Mouse (Mus musculus) v-Abl transformed pro-B cells (cell line): Measurements from ENCODE around the gene Plppr3.

Source experiments
- in situ Hi-C, 2 experiments: fragments of 400-800 bp; cut with MboI; formaldehyde crosslinking; loops; one replicate each; pipeline ENCODE4 v1.15.1; 2025; ENCODE audit not compliant: unreplicated experiment in 2 of 2

The Plppr3 gene

DNA sequence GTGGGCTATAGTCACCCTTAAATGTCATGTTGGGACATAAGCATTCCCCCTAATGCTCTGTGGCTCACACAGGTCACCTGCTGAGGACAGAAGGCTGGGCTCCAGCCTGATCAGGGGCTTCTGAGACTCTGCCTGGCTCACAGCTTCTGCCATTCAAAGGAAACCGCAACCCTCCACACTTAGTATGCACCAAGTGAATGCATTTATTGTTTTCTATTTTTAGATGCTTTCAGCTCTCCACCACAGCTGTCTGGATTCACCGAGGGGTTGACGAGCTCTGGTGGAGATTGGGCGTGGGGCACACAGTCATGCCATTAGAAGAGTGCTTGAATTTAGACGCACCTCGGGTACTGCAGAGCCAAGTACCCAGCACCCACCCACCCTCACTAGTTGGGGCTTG lies 1.1 kb downstream of the Plppr3 start:
- in situ Hi-C loops = no loop called here

- in situ Hi-C loops = no loop called here
These were observed 1.6 kb downstream of the Plppr3 start for GRCm38 (mm10) chr10:79872862-79873261.

DNA sequence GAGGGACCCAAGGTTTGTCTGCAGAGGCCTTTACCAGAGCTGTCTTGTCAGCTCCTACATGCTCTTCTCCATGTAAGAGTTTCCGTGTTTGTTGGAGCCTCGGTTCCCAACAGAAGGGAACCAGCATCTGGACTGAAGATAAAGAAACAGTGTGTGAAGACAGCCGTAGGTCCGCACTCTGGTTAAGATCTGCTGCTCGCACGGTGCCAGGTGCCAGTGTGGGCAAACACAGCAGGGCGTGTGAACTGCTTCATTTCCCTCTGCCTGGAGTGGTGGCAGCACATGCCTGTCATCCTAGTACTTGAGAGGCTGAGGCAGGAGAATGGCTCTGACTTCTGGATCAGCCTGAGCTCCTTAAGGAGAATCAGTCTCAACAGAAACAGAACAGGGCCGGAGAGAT lies 2.6 kb downstream of the Plppr3 start:
- in situ Hi-C loops = no loop called here

GRCm38 (mm10) chr10:79866601-79867000 lies 7.8 kb downstream of the Plppr3 start:
- in situ Hi-C loops = no loop called here

- in situ Hi-C loops = no loop called here
These were observed 8.6 kb downstream of the Plppr3 start for GRCm38 (mm10) chr10:79865801-79866295.

DNA sequence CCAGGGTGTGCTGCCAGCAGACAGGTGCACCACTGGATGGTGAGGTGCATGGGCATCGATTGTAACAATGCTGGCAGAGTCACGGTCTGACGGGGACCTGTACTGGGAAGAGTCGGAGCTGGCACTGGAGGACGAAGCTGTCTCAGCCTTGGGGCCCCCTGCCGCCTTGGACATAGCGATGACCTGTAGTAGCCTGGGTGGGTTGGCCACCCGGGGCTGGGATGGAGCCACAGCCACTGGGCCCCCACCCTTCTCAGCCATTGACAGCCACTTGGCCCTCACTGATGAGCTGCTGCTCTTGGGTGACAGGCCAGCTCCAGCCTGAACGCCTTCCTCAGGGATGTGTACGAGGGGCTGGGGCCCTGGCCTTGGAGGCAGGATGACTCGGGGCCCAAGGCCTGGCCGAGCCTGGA lies 9.2 kb downstream of the Plppr3 start:
- in situ Hi-C loops = no loop called here

- in situ Hi-C loops = no loop called here
These were observed 9.9 kb downstream of the Plppr3 start for GRCm38 (mm10) chr10:79864351-79865188.

GRCm38 (mm10) chr10:79862925-79863324 lies 11.5 kb downstream of the Plppr3 start:
- in situ Hi-C loops = no loop called here

- in situ Hi-C loops = no loop called here
These were observed 12.2 kb downstream of the Plppr3 start for GRCm38 (mm10) chr10:79862049-79862788.

- in situ Hi-C loops = no loop called here
These were observed 13.0 kb downstream of the Plppr3 start for GRCm38 (mm10) chr10:79861230-79862048.

GRCm38 (mm10) chr10:79860079-79860911 lies 14.1 kb downstream of the Plppr3 start:
- in situ Hi-C loops = no loop called here

DNA sequence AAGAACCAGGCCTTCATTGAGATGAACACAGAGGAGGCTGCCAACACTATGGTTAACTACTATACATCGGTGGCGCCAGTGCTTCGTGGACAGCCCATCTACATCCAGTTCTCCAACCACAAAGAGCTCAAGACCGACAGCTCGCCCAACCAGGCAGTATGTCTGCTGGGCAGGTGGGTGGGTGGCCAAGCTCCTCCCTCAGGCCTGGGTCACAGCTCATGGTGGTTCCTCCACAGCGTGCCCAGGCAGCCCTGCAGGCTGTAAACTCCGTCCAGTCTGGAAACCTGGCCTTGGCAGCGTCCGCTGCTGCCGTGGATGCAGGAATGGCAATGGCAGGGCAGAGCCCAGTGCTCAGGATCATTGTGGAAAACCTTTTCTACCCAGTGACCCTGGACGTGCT lies 15.3 kb downstream of the Plppr3 start:
- in situ Hi-C loops = loop anchor here in 1 of 2 experiments (10.0 kb wide), 1 partner anchor 286 kb away; the partner anchor contains the start of genes Cbarp and Midn

DNA sequence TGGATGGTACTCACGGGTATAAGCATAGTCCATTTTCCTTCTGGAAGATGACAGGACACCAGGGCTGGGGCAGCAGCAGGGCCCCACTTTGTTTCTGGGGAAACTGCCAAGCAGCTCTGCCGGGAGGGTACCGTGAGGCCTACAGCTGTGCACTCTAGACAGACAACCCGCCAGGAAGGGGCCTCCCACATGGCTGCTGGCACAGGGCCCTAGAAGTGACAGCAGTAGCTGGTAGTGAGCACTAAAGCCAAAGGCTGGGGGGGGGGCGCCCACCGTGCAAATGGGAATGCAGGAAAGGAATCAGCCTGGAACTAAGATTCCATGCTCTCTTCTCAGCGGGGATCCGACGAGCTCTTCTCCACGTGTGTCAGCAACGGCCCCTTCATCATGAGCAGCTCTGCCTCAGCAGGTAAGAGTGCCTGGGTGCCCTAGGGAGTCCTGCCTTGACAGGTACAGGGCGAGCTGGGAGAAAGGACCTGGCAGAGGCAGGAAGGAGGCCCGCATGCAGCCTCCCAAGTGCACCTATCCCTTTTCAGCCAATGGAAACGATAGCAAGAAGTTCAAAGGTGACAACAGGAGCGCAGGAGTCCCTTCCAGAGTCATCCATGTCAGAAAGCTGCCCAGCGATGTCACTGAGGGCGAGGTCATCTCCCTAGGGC lies 15.9 kb downstream of the Plppr3 start:
- in situ Hi-C loops = loop anchor here in 1 of 2 experiments (10.0 kb wide), 1 partner anchor 286 kb away; the partner anchor contains the start of genes Cbarp and Midn

GRCm38 (mm10) chr10:79857894-79858293 lies 16.5 kb downstream of the Plppr3 start:
- in situ Hi-C loops = loop anchor here in 1 of 2 experiments (10.0 kb wide), 1 partner anchor 287 kb away; the partner anchor contains the start of genes Cbarp and Midn

GRCm38 (mm10) chr10:79857452-79857811 lies 17.0 kb downstream of the Plppr3 start:
- in situ Hi-C loops = loop anchor here in 1 of 2 experiments (10.0 kb wide), 1 partner anchor 287 kb away; the partner anchor contains the start of genes Cbarp and Midn

GRCm38 (mm10) chr10:79856704-79857451 lies 17.6 kb downstream of the Plppr3 start:
- in situ Hi-C loops = loop anchor here in 1 of 2 experiments (10.0 kb wide), 1 partner anchor 288 kb away; the partner anchor contains the start of genes Cbarp and Midn

DNA sequence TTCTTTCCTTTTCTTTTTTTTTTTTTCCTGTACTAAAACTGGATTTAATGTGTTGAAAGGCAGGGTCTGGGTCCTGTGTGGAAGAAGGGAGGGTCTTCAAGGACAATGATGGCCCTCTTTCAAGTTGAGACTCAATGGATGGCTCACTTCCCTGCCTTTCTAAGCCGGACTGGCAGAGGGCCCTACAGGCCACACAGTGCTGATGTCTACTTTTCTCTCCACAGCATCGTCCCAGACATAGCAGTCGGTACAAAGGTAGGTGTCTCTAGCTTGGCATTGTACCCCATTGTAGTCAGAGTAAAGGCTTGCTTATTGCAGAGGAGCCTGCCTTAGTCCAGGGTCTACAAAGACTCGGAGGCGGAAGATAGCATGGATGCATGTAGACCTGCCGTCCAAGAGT lies 18.2 kb downstream of the Plppr3 start:
- in situ Hi-C loops = loop anchor here in 1 of 2 experiments (10.0 kb wide), 1 partner anchor 289 kb away; the partner anchor contains the start of genes Cbarp and Midn
